Comparison of ENCODE assay signal across 8 mouse cellular contexts in the genomic region with DNA sequence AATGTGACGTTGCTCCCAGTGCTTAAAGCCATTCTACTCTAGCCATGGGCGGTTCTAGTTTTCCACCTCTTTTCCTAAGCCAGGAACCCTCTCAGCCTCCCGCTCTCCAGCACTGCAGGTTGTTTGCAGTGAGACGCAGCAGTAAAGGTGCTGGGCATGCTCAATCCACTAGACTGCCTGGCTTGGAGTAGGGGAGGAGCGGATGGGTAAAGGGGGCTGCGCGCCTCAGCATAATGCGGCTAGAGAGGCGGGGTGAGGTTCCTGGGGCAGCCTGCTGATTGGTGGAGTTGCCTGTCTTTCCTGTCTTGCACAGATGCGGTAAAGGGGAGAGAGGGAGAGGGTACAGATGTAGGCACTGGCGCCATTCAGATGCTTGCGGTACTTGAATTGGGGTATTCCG. TPM values are rescaled to one million over a fixed set of nuclear protein-coding genes. Genes with fewer than 3 reads are reported as not detected.
DNase-seq lines count a peak whose midpoint lies in the region; ATAC-seq lines count a peak whose summit lies in the region.

No protein-coding gene starts in this region.

- peak overlapping the region; percentile 69 for H3K4me2 ChIP-seq in embryonic facial prominence, embryonic 15.5 days (replicated peaks)
- H3K4me2 ChIP-seq in heart, embryonic 11.5 days = peak overlapping the region; percentile 81
- H3K4me2 ChIP-seq in limb, embryonic 13.5 days (replicated peaks) = peak overlapping the region; percentile 92
- H3K4me2 ChIP-seq in midbrain, embryonic 14.5 days (ENCODE audit: low read length) = peak overlapping the region; percentile 82

- H3K27me3 ChIP-seq in embryonic facial prominence, embryonic 15.5 days = no peaks in the 10 kb centered on the region
- peaks cover 3% of the 10 kb centered on the region for H3K27me3 ChIP-seq in heart, embryonic 11.5 days (ENCODE audit: control insufficient read depth, insufficient read depth, low read length)
- no peaks in the 10 kb centered on the region for H3K27me3 ChIP-seq in limb, embryonic 13.5 days
- H3K27me3 ChIP-seq in midbrain, embryonic 14.5 days (ENCODE audit: control insufficient read depth, insufficient read depth, low read length) = no peaks in the 10 kb centered on the region

- peak; percentile 25 for DNase-seq in CD4-positive, CD25-positive, alpha-beta regulatory T cell, adult 2 months (ENCODE audit: low read depth, low spot score)
- DNase-seq in kidney, adult 8-10 months = peak; percentile 53 to 55
- peak; percentile 94 for DNase-seq in midbrain, embryonic 14.5 days
- DNase-seq in telencephalon, adult 2 months (ENCODE audit: low read depth, low spot score) = peak; percentile 86

- peaks cover 8% of the 10 kb centered on the region; the same call in 1 of the 2 replicates for H3K36me3 ChIP-seq in embryonic facial prominence, embryonic 15.5 days
- peaks cover 7% of the 10 kb centered on the region; the same call in 1 of the 2 replicates for H3K36me3 ChIP-seq in heart, embryonic 11.5 days (ENCODE audit: control insufficient read depth, insufficient read depth, low read length)
- H3K36me3 ChIP-seq in limb, embryonic 13.5 days = peaks cover 16% of the 10 kb centered on the region
- H3K36me3 ChIP-seq in midbrain, embryonic 14.5 days (ENCODE audit: control insufficient read depth, insufficient read depth, low read length) = 0 out of 2 replicates have a peak, but pooled peaks cover 6% of the 10 kb centered on the region

- no peak for ATAC-seq in CD4-positive, CD25-positive, alpha-beta regulatory T cell, adult 4 months
- peak; percentile 21 for ATAC-seq in embryonic facial prominence, embryonic 15.5 days (ENCODE audit: insufficient number of reproducible peaks, low FRiP score, low TSS enrichment, low read depth)
- no peak for ATAC-seq in heart, embryonic 11.5 days (replicated peaks; ENCODE audit: insufficient number of reproducible peaks, low FRiP score, low TSS enrichment)
- ATAC-seq in limb, embryonic 13.5 days (ENCODE audit: low FRiP score, low read depth) = peak; percentile 66
- peak; percentile 73 for ATAC-seq in midbrain, embryonic 14.5 days (ENCODE audit: low FRiP score, low TSS enrichment)

- H3K4me1 ChIP-seq in embryonic facial prominence, embryonic 15.5 days = peaks cover 37% of the 10 kb centered on the region
- H3K4me1 ChIP-seq in heart, embryonic 11.5 days (ENCODE audit: control insufficient read depth, insufficient read depth, low read length) = peaks cover 20% of the 10 kb centered on the region
- H3K4me1 ChIP-seq in limb, embryonic 13.5 days = peaks cover 28% of the 10 kb centered on the region
- peaks cover 23% of the 10 kb centered on the region for H3K4me1 ChIP-seq in midbrain, embryonic 14.5 days (ENCODE audit: control insufficient read depth, insufficient read depth, low read length)

- H3K27ac ChIP-seq in embryonic facial prominence, embryonic 15.5 days (replicated peaks) = peak overlapping the region; percentile 96; the same call in 1 of the 2 replicates
- peak overlapping the region; percentile 94; the same call in 1 of the 2 replicates for H3K27ac ChIP-seq in heart, embryonic 11.5 days (ENCODE audit: low read depth, low read length)
- H3K27ac ChIP-seq in limb, embryonic 13.5 days = peak overlapping the region; percentile 12; the same call in 1 of the 2 replicates
- peak overlapping the region; percentile 53 for H3K27ac ChIP-seq in midbrain, embryonic 14.5 days (replicated peaks; ENCODE audit: low read depth, low read length)

- H3K9me3 ChIP-seq in embryonic facial prominence, embryonic 15.5 days (replicated peaks) = no peaks in the 10 kb centered on the region
- H3K9me3 ChIP-seq in heart, embryonic 11.5 days (replicated peaks; ENCODE audit: control insufficient read depth, low read length) = no peaks in the 10 kb centered on the region
- peaks cover 5% of the 10 kb centered on the region; the same call in 1 of the 2 replicates for H3K9me3 ChIP-seq in limb, embryonic 13.5 days
- H3K9me3 ChIP-seq in midbrain, embryonic 14.5 days (ENCODE audit: control insufficient read depth, low read length) = no peaks in the 10 kb centered on the region

- WGBS in embryonic facial prominence, embryonic 15.5 days = under 1% methylated on average over 13 of the region's 13 CpGs
- WGBS in heart, embryonic 11.5 days (ENCODE audit: insufficient replicate concordance) = 2% methylated on average over 13 of the region's 13 CpGs
- under 1% methylated on average over 13 of the region's 13 CpGs for WGBS in limb, embryonic 13.5 days
- 1% methylated on average over 13 of the region's 13 CpGs for WGBS in midbrain, embryonic 14.5 days

- peak overlapping the region; percentile 63 for H3K4me3 ChIP-seq in embryonic facial prominence, embryonic 15.5 days (replicated peaks)
- H3K4me3 ChIP-seq in heart, embryonic 11.5 days (ENCODE audit: low read depth, low read length) = peak overlapping the region; percentile 76
- peak overlapping the region; percentile 75 for H3K4me3 ChIP-seq in limb, embryonic 13.5 days
- H3K4me3 ChIP-seq in midbrain, embryonic 14.5 days (replicated peaks; ENCODE audit: low read depth, low read length) = peak overlapping the region; percentile 75

- no peak overlapping the region for H3K9ac ChIP-seq in embryonic facial prominence, embryonic 15.5 days
- H3K9ac ChIP-seq in heart, embryonic 11.5 days (ENCODE audit: low read depth, low read length) = 0 out of 2 replicates have a peak overlapping the region, but pooled peaks have one; percentile 0
- no peak overlapping the region; the same call in 1 of the 2 replicates for H3K9ac ChIP-seq in limb, embryonic 13.5 days
- H3K9ac ChIP-seq in midbrain, embryonic 14.5 days (replicated peaks; ENCODE audit: low read length) = no peak overlapping the region; the same call in 1 of the 2 replicates

RNA-seq across cellular contexts. Expression of gene Irs1, which starts 1.6 kb away (rescaled TPM):
- polyA plus RNA-seq in CD4-positive, CD25-positive, alpha-beta regulatory T cell, adult 4 months (2017; shearing (Covaris generic)) = not detected
- 10.8 and 12.0 TPM in 2 replicates for polyA plus RNA-seq in embryonic facial prominence, embryonic 15.5 days (2015; fragmentation: Nextera tagmentation; extraction: Ambion mirVana)
- 8.4 and 10.9 TPM in 2 replicates for polyA plus RNA-seq in heart, embryonic 11.5 days (2014; fragmentation: Nextera tagmentation; extraction: Ambion mirVana)
- 10.7 and 11.8 TPM in 2 replicates for polyA plus RNA-seq in limb, embryonic 13.5 days (2015; fragmentation: Nextera tagmentation; extraction: Ambion mirVana)
- 5.5 and 7.9 TPM in 2 replicates for polyA plus RNA-seq in midbrain, embryonic 14.5 days (2014; fragmentation: Nextera tagmentation; extraction: Ambion mirVana)

RNA-seq across cellular contexts. Expression of gene Rhbdd1, which starts 23.5 kb away (rescaled TPM):
- polyA plus RNA-seq in CD4-positive, CD25-positive, alpha-beta regulatory T cell, adult 4 months (2017; shearing (Covaris generic)) = 10 to 100 TPM; 15.5 to 29.8 TPM
- polyA plus RNA-seq in embryonic facial prominence, embryonic 15.5 days (2015; fragmentation: Nextera tagmentation; extraction: Ambion mirVana) = 9.1 and 10.3 TPM in 2 replicates
- polyA plus RNA-seq in heart, embryonic 11.5 days (2014; fragmentation: Nextera tagmentation; extraction: Ambion mirVana) = 7.9 and 8.7 TPM in 2 replicates
- polyA plus RNA-seq in limb, embryonic 13.5 days (2015; fragmentation: Nextera tagmentation; extraction: Ambion mirVana) = 7.6 TPM in 2 replicates
- 2.9 and 3.2 TPM in 2 replicates for polyA plus RNA-seq in midbrain, embryonic 14.5 days (2014; fragmentation: Nextera tagmentation; extraction: Ambion mirVana)

RNA-seq across cellular contexts. Expression of gene Gm9747, which starts 59.9 kb away (rescaled TPM):
- not detected for polyA plus RNA-seq in CD4-positive, CD25-positive, alpha-beta regulatory T cell, adult 4 months (2017; shearing (Covaris generic))
- 34.4 and 38.8 TPM in 2 replicates for polyA plus RNA-seq in embryonic facial prominence, embryonic 15.5 days (2015; fragmentation: Nextera tagmentation; extraction: Ambion mirVana)
- polyA plus RNA-seq in heart, embryonic 11.5 days (2014; fragmentation: Nextera tagmentation; extraction: Ambion mirVana) = 33.1 and 40.5 TPM in 2 replicates
- polyA plus RNA-seq in limb, embryonic 13.5 days (2015; fragmentation: Nextera tagmentation; extraction: Ambion mirVana) = 32.1 and 34.9 TPM in 2 replicates
- polyA plus RNA-seq in midbrain, embryonic 14.5 days (2014; fragmentation: Nextera tagmentation; extraction: Ambion mirVana) = 21.5 and 27.9 TPM in 2 replicates

Comparison
In these comparisons a context has a peak if more than half of its experiments do, and no peak if none do; other contexts are left out.
1. DNase-seq: peak in every context shown above with its lines; median percentile 94 in midbrain, embryonic 14.5 days; 86 in telencephalon, adult 2 months; 54 in kidney, adult 8-10 months; 25 in CD4-positive, CD25-positive, alpha-beta regulatory T cell, adult 2 months.
2. ATAC-seq: peak in embryonic facial prominence, embryonic 15.5 days (single experiment), limb, embryonic 13.5 days (single experiment) and midbrain, embryonic 14.5 days (single experiment); none in CD4-positive, CD25-positive, alpha-beta regulatory T cell, adult 4 months (single experiment) and heart, embryonic 11.5 days (single experiment).
3. H3K27ac ChIP-seq: peak in every context shown above with its lines; median percentile 96 in embryonic facial prominence, embryonic 15.5 days; 94 in heart, embryonic 11.5 days; 53 in midbrain, embryonic 14.5 days; 12 in limb, embryonic 13.5 days.
4. RNA of gene Gm9747, which starts 59.9 kb away (polyA plus RNA-seq): 32.1 to 34.9 TPM in limb, embryonic 13.5 days, 34.4 to 38.8 TPM in embryonic facial prominence, embryonic 15.5 days, 33.1 to 40.5 TPM in heart, embryonic 11.5 days and 21.5 to 27.9 TPM in midbrain, embryonic 14.5 days; not detected in CD4-positive, CD25-positive, alpha-beta regulatory T cell, adult 4 months; every median in the first group is over 10 times any median in the second.
5. Peak in every context shown above with its lines, with median percentiles within 50 percentile points of each other: H3K4me2 ChIP-seq and H3K4me3 ChIP-seq.